Mouse (Mus musculus) 3T3-L1 (cell line): Measurements from ENCODE around the gene Rpl3.
"Not testable (repeated sequence)": the region's sequence is repeated elsewhere in the genome, so short reads cannot be mapped to it uniquely, and the experiment has no call there.

Experiments
- DNase-seq: peaks from one replicate; pipeline ENCODE4 v3.0.0-alpha.2; 2015; ENCODE audit warnings: low read depth, low spot score

The Rpl3 gene

GRCm38 (mm10) chr15:80091121-80091955 is at the start of gene Rpl3, which contains the start of gene Syngr1:
TSS of gene Rpl3 (minus strand) at chr15:80091868.
TSS of gene Syngr1 (plus strand) at chr15:80091334.
- DNase-seq, result no peak

GRCm38 (mm10) chr15:80140878-80141277 is 49.2 kb upstream of the Rpl3 start:
- DNase-seq, result no peak

GRCm38 (mm10) chr15:80140302-80140701 is 48.6 kb upstream of the Rpl3 start:
- no peak for DNase-seq

- DNase-seq, result peak; percentile 80
These were observed 46.5 kb upstream of the Rpl3 start for GRCm38 (mm10) chr15:80137945-80138791.

- no peak for DNase-seq
These were observed 45.0 kb upstream of the Rpl3 start for GRCm38 (mm10) chr15:80136645-80137044.

- no peak for DNase-seq
These were observed 43.8 kb upstream of the Rpl3 start for GRCm38 (mm10) chr15:80135499-80135898.

GRCm38 (mm10) chr15:80134450-80134847 is 42.8 kb upstream of the Rpl3 start:
- no peak for DNase-seq

- DNase-seq, result no peak
These were observed 42.2 kb upstream of the Rpl3 start for GRCm38 (mm10) chr15:80133682-80134449.

- peak; percentile 83 for DNase-seq
These were observed 41.4 kb upstream of the Rpl3 start, which contains the start of gene Tab1 for GRCm38 (mm10) chr15:80132993-80133586. TSS of gene Tab1 (plus strand) at chr15:80133127.

GRCm38 (mm10) chr15:80132452-80132851 is 40.8 kb upstream of the Rpl3 start:
- DNase-seq, result no peak

- no peak for DNase-seq
These were observed 39.8 kb upstream of the Rpl3 start for GRCm38 (mm10) chr15:80131421-80131820.

GRCm38 (mm10) chr15:80130689-80131088 is 39.0 kb upstream of the Rpl3 start:
- no peak for DNase-seq

- DNase-seq, result no peak
These were observed 38.3 kb upstream of the Rpl3 start for GRCm38 (mm10) chr15:80129982-80130381.

- peak; percentile 65 for DNase-seq
These were observed 35.5 kb upstream of the Rpl3 start for GRCm38 (mm10) chr15:80127191-80127590.

- DNase-seq, result no peak
These were observed 33.0 kb upstream of the Rpl3 start for GRCm38 (mm10) chr15:80124651-80125050.

GRCm38 (mm10) chr15:80122431-80122830 is 30.8 kb upstream of the Rpl3 start:
- DNase-seq, result not testable (repeated sequence)

GRCm38 (mm10) chr15:80121721-80122325 is 30.2 kb upstream of the Rpl3 start:
- DNase-seq, result no peak

GRCm38 (mm10) chr15:80119076-80119475 is 27.4 kb upstream of the Rpl3 start:
- no peak for DNase-seq

- DNase-seq, result no peak
These were observed 25.5 kb upstream of the Rpl3 start for GRCm38 (mm10) chr15:80117154-80117553.

- no peak for DNase-seq
These were observed 24.5 kb upstream of the Rpl3 start for GRCm38 (mm10) chr15:80115866-80116794.
